Mouse (Mus musculus): ENCODE measurements around the gene Gm9964. TPM values are rescaled to one million over a fixed set of nuclear protein-coding genes. Genes with fewer than 3 reads are reported as not detected.

Gene Gm9964
- not detected in 2 replicates for total RNA-seq (2012; rRNA removed)

GRCm38 (mm10) chr11:79296856-79297491 lies at the start of gene Gm9964:
Gm9964 (minus strand) TSS chr11:79296906.
- no peak within 1 kb of the TSS for H3K27ac ChIP-seq (ENCODE audit: insufficient read depth, low read depth, low read length, poor library complexity, severe bottlenecking)
- no peaks in the 10 kb centered on the region for H3K36me3 ChIP-seq (ENCODE audit: control insufficient read depth, insufficient read depth, low read length, poor library complexity, severe bottlenecking)
- H3K4me3 ChIP-seq (ENCODE audit: insufficient read depth in 1 of 2, low read depth in 1 of 2, low read length in 2 of 2, poor library complexity in 1 of 2, severe bottlenecking in 1 of 2): no peak within 1 kb of the TSS
- DNase-seq (ENCODE audit: low read depth, low spot score): no peak
- H3K9me3 ChIP-seq (ENCODE audit: control insufficient read depth, insufficient read depth, low read depth, low read length): no peaks in the 10 kb centered on the region
- 0 out of 4 replicates have a peak, but pooled peaks cover 0 to under 1% of the 10 kb centered on the region in 2 experiments for H3K4me1 ChIP-seq (ENCODE audit: control insufficient read depth in 2 of 2, insufficient read depth in 2 of 2, low read length in 2 of 2, poor library complexity in 1 of 2)
- in situ Hi-C loops (cut with MboI; ENCODE audit: low sequenced_read_pairs in 2 of 2, unreplicated experiment in 2 of 2): loop anchor here in 1 of 2 experiments (10.0 kb wide), 1 partner anchor 332 kb away; no protein-coding TSS in a partner anchor
- no peak for TF ChIP-seq MAFK (IDR thresholded peaks at IDR 0.05; ENCODE audit: insufficient read depth, low read depth, low read length)
- no peak for TF ChIP-seq ZNF384 (IDR thresholded peaks at IDR 0.05; ENCODE audit: low read depth, low read length)
- H3K9ac ChIP-seq (ENCODE audit: insufficient read depth, low read depth, low read length, poor library complexity, severe bottlenecking): no peak within 1 kb of the TSS

- TF ChIP-seq HCFC1 (IDR thresholded peaks at IDR 0.05; ENCODE audit: borderline replicate concordance, insufficient read depth, low read length) (no peak), CHD2 (IDR thresholded peaks at IDR 0.05; ENCODE audit: low read depth, low read length) (no peak)
- no peak for DNase-seq (ENCODE audit: low read depth, low spot score)
- H3K4me1 ChIP-seq (ENCODE audit: control insufficient read depth in 2 of 2, insufficient read depth in 2 of 2, low read length in 2 of 2, poor library complexity in 1 of 2): no peaks in the 10 kb centered on the region; a peak in 1 of 4 replicates
- H3K4me3 ChIP-seq (ENCODE audit: insufficient read depth in 1 of 2, low read depth in 1 of 2, low read length in 2 of 2, poor library complexity in 1 of 2, severe bottlenecking in 1 of 2): peak overlapping the region; percentile 83 to 98
- in situ Hi-C loops (cut with MboI; ENCODE audit: low sequenced_read_pairs in 2 of 2, unreplicated experiment in 2 of 2): no loop called here
- no peaks in the 10 kb centered on the region for H3K9me3 ChIP-seq (ENCODE audit: control insufficient read depth, insufficient read depth, low read depth, low read length)
- no peaks in the 10 kb centered on the region; the same call in 1 of the 2 replicates for H3K36me3 ChIP-seq (ENCODE audit: control insufficient read depth, insufficient read depth, low read length, poor library complexity, severe bottlenecking)
- H3K27ac ChIP-seq (ENCODE audit: insufficient read depth, low read depth, low read length, poor library complexity, severe bottlenecking): peak overlapping the region; percentile 58; the same call in 1 of the 2 replicates
- peak overlapping the region; percentile 86 for H3K9ac ChIP-seq (ENCODE audit: insufficient read depth, low read depth, low read length, poor library complexity, severe bottlenecking)
Measured at GRCm38 (mm10) chr11:79339808-79340781, 43.4 kb upstream of the Gm9964 start.

- peak within 1 kb of the TSS; percentile 83 to 98 for H3K4me3 ChIP-seq (ENCODE audit: insufficient read depth in 1 of 2, low read depth in 1 of 2, low read length in 2 of 2, poor library complexity in 1 of 2, severe bottlenecking in 1 of 2)
- TF ChIP-seq ZC3H11A (IDR thresholded peaks at IDR 0.05; ENCODE audit: borderline replicate concordance, low read depth, low read length): no peak
- TF ChIP-seq ZNF384 (IDR thresholded peaks at IDR 0.05; ENCODE audit: low read depth, low read length): no peak
- TF ChIP-seq MAFK (IDR thresholded peaks at IDR 0.05; ENCODE audit: insufficient read depth, low read depth, low read length): no peak
- TF ChIP-seq HCFC1 (IDR thresholded peaks at IDR 0.05; ENCODE audit: borderline replicate concordance, insufficient read depth, low read length): no peak
- no peak for TF ChIP-seq CHD2 (IDR thresholded peaks at IDR 0.05; ENCODE audit: low read depth, low read length)
- no peaks in the 10 kb centered on the region for H3K9me3 ChIP-seq (ENCODE audit: control insufficient read depth, insufficient read depth, low read depth, low read length)
- no peaks in the 10 kb centered on the region for H3K36me3 ChIP-seq (ENCODE audit: control insufficient read depth, insufficient read depth, low read length, poor library complexity, severe bottlenecking)
- peak; percentile 93 for DNase-seq (ENCODE audit: low read depth, low spot score)
- H3K9ac ChIP-seq (ENCODE audit: insufficient read depth, low read depth, low read length, poor library complexity, severe bottlenecking): peak within 1 kb of the TSS; percentile 86
- no peaks in the 10 kb centered on the region; a peak in 1 of 4 replicates for H3K4me1 ChIP-seq (ENCODE audit: control insufficient read depth in 2 of 2, insufficient read depth in 2 of 2, low read length in 2 of 2, poor library complexity in 1 of 2)
- peak within 1 kb of the TSS; percentile 58 for H3K27ac ChIP-seq (ENCODE audit: insufficient read depth, low read depth, low read length, poor library complexity, severe bottlenecking)
- in situ Hi-C loops (cut with MboI; ENCODE audit: low sequenced_read_pairs in 2 of 2, unreplicated experiment in 2 of 2): no loop called here
Measured at GRCm38 (mm10) chr11:79339234-79339807, 42.6 kb upstream of the Gm9964 start, which contains the start of gene Nf1. Nf1 (plus strand) TSS chr11:79339693.

GRCm38 (mm10) chr11:79338621-79339020 lies 41.9 kb upstream of the Gm9964 start:
- no peak overlapping the region for H3K9ac ChIP-seq (ENCODE audit: insufficient read depth, low read depth, low read length, poor library complexity, severe bottlenecking)
- no peak for DNase-seq (ENCODE audit: low read depth, low spot score)
- in situ Hi-C loops (cut with MboI; ENCODE audit: low sequenced_read_pairs in 2 of 2, unreplicated experiment in 2 of 2): no loop called here
- no peak overlapping the region for H3K27ac ChIP-seq (ENCODE audit: insufficient read depth, low read depth, low read length, poor library complexity, severe bottlenecking)
- no peaks in the 10 kb centered on the region; a peak in 1 of 4 replicates for H3K4me1 ChIP-seq (ENCODE audit: control insufficient read depth in 2 of 2, insufficient read depth in 2 of 2, low read length in 2 of 2, poor library complexity in 1 of 2)
- H3K36me3 ChIP-seq (ENCODE audit: control insufficient read depth, insufficient read depth, low read length, poor library complexity, severe bottlenecking): no peaks in the 10 kb centered on the region
- H3K9me3 ChIP-seq (ENCODE audit: control insufficient read depth, insufficient read depth, low read depth, low read length): no peaks in the 10 kb centered on the region
- peak overlapping the region in 1 of 2 experiments; percentile 83; a peak in 2 of 4 replicates for H3K4me3 ChIP-seq (ENCODE audit: insufficient read depth in 1 of 2, low read depth in 1 of 2, low read length in 2 of 2, poor library complexity in 1 of 2, severe bottlenecking in 1 of 2)
- TF ChIP-seq CHD2 (IDR thresholded peaks at IDR 0.05; ENCODE audit: low read depth, low read length): no peak
- TF ChIP-seq MAFK (IDR thresholded peaks at IDR 0.05; ENCODE audit: insufficient read depth, low read depth, low read length): no peak
- TF ChIP-seq HCFC1 (IDR thresholded peaks at IDR 0.05; ENCODE audit: borderline replicate concordance, insufficient read depth, low read length): no peak
- TF ChIP-seq ZNF384 (IDR thresholded peaks at IDR 0.05; ENCODE audit: low read depth, low read length): no peak
- TF ChIP-seq ZC3H11A (IDR thresholded peaks at IDR 0.05; ENCODE audit: borderline replicate concordance, low read depth, low read length): no peak
